Comparison of ENCODE assay signal across 8 mouse cellular contexts in the genomic region with DNA sequence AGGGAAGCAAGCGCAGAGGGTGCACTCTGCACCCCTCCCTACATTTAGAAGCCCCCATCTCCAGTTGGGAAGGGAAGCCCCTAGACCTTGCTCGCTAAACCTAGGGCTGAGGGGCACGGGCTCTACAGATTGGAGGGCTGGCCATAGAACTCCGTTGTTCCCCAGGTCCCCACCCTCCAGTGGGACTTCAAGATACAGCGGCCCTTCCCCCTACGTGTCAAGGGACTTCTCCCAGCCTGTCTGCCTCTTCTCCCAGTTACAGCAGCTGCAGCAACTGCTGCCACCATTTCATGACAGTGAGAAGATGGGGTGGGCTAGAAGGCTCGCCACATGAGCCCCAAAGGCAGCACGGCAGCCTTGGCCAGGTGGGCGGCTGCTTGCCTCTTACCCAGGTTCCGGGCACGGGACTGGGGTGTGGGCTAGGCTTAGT. TPM values are rescaled to one million over a fixed set of nuclear protein-coding genes. Genes with fewer than 3 reads are reported as not detected.
DNase-seq lines count a peak whose midpoint lies in the region; ATAC-seq lines count a peak whose summit lies in the region.

No protein-coding gene starts in this region.

- H3K4me3 ChIP-seq in lung, embryonic 16.5 days (ENCODE audit: low read length) = peak overlapping the region; percentile 57
- H3K4me3 ChIP-seq in embryonic facial prominence, embryonic 11.5 days (ENCODE audit: low read depth, low read length) = peak overlapping the region; percentile 62
- peak overlapping the region; percentile 61 for H3K4me3 ChIP-seq in hindbrain, embryonic 14.5 days (replicated peaks; ENCODE audit: low read length)
- H3K4me3 ChIP-seq in midbrain, embryonic 14.5 days (replicated peaks; ENCODE audit: low read depth, low read length) = peak overlapping the region; percentile 59

- peak overlapping the region; percentile 99 for H3K4me2 ChIP-seq in lung, embryonic 16.5 days (ENCODE audit: low read depth, low read length)
- H3K4me2 ChIP-seq in embryonic facial prominence, embryonic 11.5 days (ENCODE audit: low read depth, low read length) = peak overlapping the region; percentile 99
- H3K4me2 ChIP-seq in hindbrain, embryonic 14.5 days (replicated peaks) = peak overlapping the region; percentile 82
- peak overlapping the region; percentile 97 for H3K4me2 ChIP-seq in midbrain, embryonic 14.5 days (ENCODE audit: low read length)

- H3K4me1 ChIP-seq in lung, embryonic 16.5 days (replicated peaks; ENCODE audit: control insufficient read depth, insufficient read depth, low read length) = peaks cover 30% of the 10 kb centered on the region
- peaks cover 12% of the 10 kb centered on the region for H3K4me1 ChIP-seq in embryonic facial prominence, embryonic 11.5 days (ENCODE audit: control insufficient read depth, insufficient read depth, low read length)
- peaks cover 45% of the 10 kb centered on the region for H3K4me1 ChIP-seq in hindbrain, embryonic 14.5 days (replicated peaks; ENCODE audit: control insufficient read depth, insufficient read depth, low read length)
- H3K4me1 ChIP-seq in midbrain, embryonic 14.5 days (ENCODE audit: control insufficient read depth, insufficient read depth, low read length) = peaks cover 24% of the 10 kb centered on the region

- no peak for DNase-seq in lung, postnatal 14 days
- DNase-seq in embryonic facial prominence, embryonic 11.5 days (ENCODE audit: low spot score) = peak; percentile 31
- DNase-seq in hindbrain, embryonic 14.5 days (ENCODE audit: low spot score) = no peak
- DNase-seq in midbrain, embryonic 14.5 days = peak; percentile 64
- no peak for DNase-seq in gastrocnemius, postnatal 4 days (ENCODE audit: low spot score in 2 of 2)
- no peak for DNase-seq in left cerebral cortex, adult 8-10 months (ENCODE audit: low spot score in 2 of 2)
- no peak for DNase-seq in spleen, adult 18-20 months

- peaks cover 3% of the 10 kb centered on the region; the same call in 1 of the 2 replicates for H3K27me3 ChIP-seq in lung, embryonic 16.5 days (ENCODE audit: control insufficient read depth, insufficient read depth, low read depth, low read length)
- peaks cover 2% of the 10 kb centered on the region; the same call in 1 of the 2 replicates for H3K27me3 ChIP-seq in embryonic facial prominence, embryonic 11.5 days (ENCODE audit: control insufficient read depth, insufficient read depth, low read length)
- no peaks in the 10 kb centered on the region for H3K27me3 ChIP-seq in hindbrain, embryonic 14.5 days (ENCODE audit: control insufficient read depth, insufficient read depth, low read length)
- no peaks in the 10 kb centered on the region; the same call in 1 of the 2 replicates for H3K27me3 ChIP-seq in midbrain, embryonic 14.5 days (ENCODE audit: control insufficient read depth, insufficient read depth, low read length)

- 1% methylated on average over 11 of the region's 11 CpGs for WGBS in lung, embryonic 16.5 days
- WGBS in embryonic facial prominence, embryonic 11.5 days = 4% methylated on average over 11 of the region's 11 CpGs
- 2% methylated on average over 11 of the region's 11 CpGs for WGBS in hindbrain, embryonic 14.5 days
- 2% methylated on average over 11 of the region's 11 CpGs for WGBS in midbrain, embryonic 14.5 days

- no peaks in the 10 kb centered on the region for H3K36me3 ChIP-seq in lung, embryonic 16.5 days (ENCODE audit: control insufficient read depth, insufficient read depth, low read length)
- no peaks in the 10 kb centered on the region for H3K36me3 ChIP-seq in embryonic facial prominence, embryonic 11.5 days (replicated peaks; ENCODE audit: control insufficient read depth, insufficient read depth, low read depth, low read length)
- H3K36me3 ChIP-seq in hindbrain, embryonic 14.5 days (replicated peaks; ENCODE audit: control insufficient read depth, insufficient read depth) = no peaks in the 10 kb centered on the region
- no peaks in the 10 kb centered on the region for H3K36me3 ChIP-seq in midbrain, embryonic 14.5 days (ENCODE audit: control insufficient read depth, insufficient read depth, low read length)

- no peak for ATAC-seq in lung, embryonic 16.5 days (ENCODE audit: low read depth)
- peak; percentile 7; the same call in 1 of the 2 replicates for ATAC-seq in embryonic facial prominence, embryonic 11.5 days (replicated peaks; ENCODE audit: insufficient number of reproducible peaks, low FRiP score, low TSS enrichment, low read depth)
- ATAC-seq in hindbrain, embryonic 14.5 days (ENCODE audit: low FRiP score) = no peak; the same call in 1 of the 2 replicates
- ATAC-seq in midbrain, embryonic 14.5 days (ENCODE audit: low FRiP score, low TSS enrichment) = peak; percentile 32; the same call in 1 of the 2 replicates

- H3K27ac ChIP-seq in lung, embryonic 16.5 days (ENCODE audit: low read length) = no peak overlapping the region
- H3K27ac ChIP-seq in embryonic facial prominence, embryonic 11.5 days (replicated peaks; ENCODE audit: low read depth, low read length) = no peak overlapping the region
- peak overlapping the region; percentile 67 for H3K27ac ChIP-seq in hindbrain, embryonic 14.5 days
- H3K27ac ChIP-seq in midbrain, embryonic 14.5 days (replicated peaks; ENCODE audit: low read depth, low read length) = peak overlapping the region; percentile 45

- peak overlapping the region; percentile 53 for H3K9ac ChIP-seq in lung, embryonic 16.5 days (ENCODE audit: low read length)
- peak overlapping the region; percentile 50 for H3K9ac ChIP-seq in embryonic facial prominence, embryonic 11.5 days (replicated peaks; ENCODE audit: low read length)
- peak overlapping the region; percentile 78 for H3K9ac ChIP-seq in hindbrain, embryonic 14.5 days
- H3K9ac ChIP-seq in midbrain, embryonic 14.5 days (replicated peaks; ENCODE audit: low read length) = peak overlapping the region; percentile 68

- no peaks in the 10 kb centered on the region for H3K9me3 ChIP-seq in lung, embryonic 16.5 days (ENCODE audit: control insufficient read depth, low read length)
- H3K9me3 ChIP-seq in embryonic facial prominence, embryonic 11.5 days (replicated peaks; ENCODE audit: control insufficient read depth, low read length) = no peaks in the 10 kb centered on the region
- H3K9me3 ChIP-seq in hindbrain, embryonic 14.5 days (ENCODE audit: control insufficient read depth, low read length) = no peaks in the 10 kb centered on the region
- H3K9me3 ChIP-seq in midbrain, embryonic 14.5 days (ENCODE audit: control insufficient read depth, low read length) = no peaks in the 10 kb centered on the region

RNA-seq across cellular contexts. Expression of a gene that starts 10.6 kb away (rescaled TPM):
- polyA plus RNA-seq in lung, embryonic 16.5 days (2015; fragmentation: Nextera tagmentation; extraction: Ambion mirVana) = 5.2 and 5.4 TPM in 2 replicates
- 3.1 and 4.2 TPM in 2 replicates for polyA plus RNA-seq in embryonic facial prominence, embryonic 11.5 days (2014; fragmentation: Nextera tagmentation; extraction: Ambion mirVana)
- 8.5 and 10.0 TPM in 2 replicates for polyA plus RNA-seq in hindbrain, embryonic 14.5 days (2014; fragmentation: Nextera tagmentation; extraction: Ambion mirVana)
- 7.8 and 13.1 TPM in 2 replicates for polyA plus RNA-seq in midbrain, embryonic 14.5 days (2014; fragmentation: Nextera tagmentation; extraction: Ambion mirVana)
- total RNA-seq in gastrocnemius, postnatal 4 days (2021) = 10 to 100 TPM; 29.9 to 30.9 TPM
- 10 to 100 TPM; 72.5 to 74.5 (median 73.4) TPM for total RNA-seq in left cerebral cortex, adult 8-10 months (2022)

RNA-seq across cellular contexts. Expression of a gene that starts 42.4 kb away (rescaled TPM):
- polyA plus RNA-seq in lung, embryonic 16.5 days (2015; fragmentation: Nextera tagmentation; extraction: Ambion mirVana) = 3.2 TPM in 2 replicates
- polyA plus RNA-seq in embryonic facial prominence, embryonic 11.5 days (2014; fragmentation: Nextera tagmentation; extraction: Ambion mirVana) = 2.4 and 2.8 TPM in 2 replicates
- 6.4 and 6.7 TPM in 2 replicates for polyA plus RNA-seq in hindbrain, embryonic 14.5 days (2014; fragmentation: Nextera tagmentation; extraction: Ambion mirVana)
- polyA plus RNA-seq in midbrain, embryonic 14.5 days (2014; fragmentation: Nextera tagmentation; extraction: Ambion mirVana) = 6.9 and 10.4 TPM in 2 replicates
- total RNA-seq in gastrocnemius, postnatal 4 days (2021) = 10 to 100 TPM; 33.4 to 34.5 TPM
- total RNA-seq in left cerebral cortex, adult 8-10 months (2022) = 10 to 100 TPM; 70.3 to 77.2 (median 75.1) TPM

RNA-seq across cellular contexts. Expression of a gene that starts 52.9 kb away (rescaled TPM):
- 0.11 and 0.14 TPM in 2 replicates for polyA plus RNA-seq in lung, embryonic 16.5 days (2015; fragmentation: Nextera tagmentation; extraction: Ambion mirVana)
- 0.01 and 0.04 TPM in 2 replicates for polyA plus RNA-seq in embryonic facial prominence, embryonic 11.5 days (2014; fragmentation: Nextera tagmentation; extraction: Ambion mirVana)
- 0.23 and 0.50 TPM in 2 replicates for polyA plus RNA-seq in hindbrain, embryonic 14.5 days (2014; fragmentation: Nextera tagmentation; extraction: Ambion mirVana)
- 0.30 and 0.36 TPM in 2 replicates for polyA plus RNA-seq in midbrain, embryonic 14.5 days (2014; fragmentation: Nextera tagmentation; extraction: Ambion mirVana)
- total RNA-seq in gastrocnemius, postnatal 4 days (2021) = under 1 TPM; 0.22 to 0.29 TPM
- total RNA-seq in left cerebral cortex, adult 8-10 months (2022) = under 1 TPM; 0.20 to 0.50 (median 0.28) TPM

Comparison
In these comparisons a context has a peak if more than half of its experiments do, and no peak if none do; other contexts are left out.
1. ATAC-seq: peak in embryonic facial prominence, embryonic 11.5 days (single experiment) and midbrain, embryonic 14.5 days (single experiment); none in lung, embryonic 16.5 days (single experiment) and hindbrain, embryonic 14.5 days (single experiment).
2. H3K27ac ChIP-seq: peak in hindbrain, embryonic 14.5 days (single experiment) and midbrain, embryonic 14.5 days (single experiment); none in lung, embryonic 16.5 days (single experiment) and embryonic facial prominence, embryonic 11.5 days (single experiment).
3. DNase-seq: peak in embryonic facial prominence, embryonic 11.5 days (single experiment) and midbrain, embryonic 14.5 days (single experiment); none in lung, postnatal 14 days (single experiment), hindbrain, embryonic 14.5 days (single experiment), gastrocnemius, postnatal 4 days (0 of 2), left cerebral cortex, adult 8-10 months (0 of 2) and spleen, adult 18-20 months (0 of 2).
4. Peak in every context shown above with its lines, with median percentiles within 50 percentile points of each other: H3K4me2 ChIP-seq, H3K4me3 ChIP-seq and H3K9ac ChIP-seq.